Mouse (Mus musculus): ENCODE measurements around the gene Mecom.
A peak's percentile ranks its signal among the peaks of the same experiment; 100 is the strongest.
"Not testable (repeated sequence)": the region's sequence is repeated elsewhere in the genome, so short reads cannot be mapped to it uniquely, and the experiment has no call there.

Gene Mecom

GRCm38 (mm10) chr3:30547908-30548307, at the start of gene Mecom:
Mecom (minus strand) TSS chr3:30548008.
- DNase-seq, result no peak

GRCm38 (mm10) chr3:30597271-30597670, 49.5 kb upstream of the Mecom start:
- no peak for DNase-seq

- DNase-seq, result peak; percentile 68
Measured at GRCm38 (mm10) chr3:30595111-30595832, 47.5 kb upstream of the Mecom start.

- DNase-seq, result peak; percentile 17
Measured at GRCm38 (mm10) chr3:30593719-30594485, 46.1 kb upstream of the Mecom start.

GRCm38 (mm10) chr3:30592418-30592853, 44.6 kb upstream of the Mecom start:
- peak; percentile 14 for DNase-seq

- no peak for DNase-seq
Measured at GRCm38 (mm10) chr3:30588865-30589264, 41.1 kb upstream of the Mecom start.

GRCm38 (mm10) chr3:30573549-30573948, 25.7 kb upstream of the Mecom start:
- DNase-seq, result no peak

GRCm38 (mm10) chr3:30566333-30566732, 18.5 kb upstream of the Mecom start:
- not testable (repeated sequence) for DNase-seq

- no peak for DNase-seq
Measured at GRCm38 (mm10) chr3:30560677-30561314, 13.0 kb upstream of the Mecom start.

- no peak for DNase-seq
Measured at GRCm38 (mm10) chr3:30553741-30554140, 5.9 kb upstream of the Mecom start.

- no peak for DNase-seq
Measured at GRCm38 (mm10) chr3:30550218-30550617, 2.4 kb upstream of the Mecom start.

- DNase-seq, result no peak
Measured at GRCm38 (mm10) chr3:30548928-30549327, 1.1 kb upstream of the Mecom start.

- peak; percentile 11 for DNase-seq
Measured at GRCm38 (mm10) chr3:30546831-30547369, 908 bp downstream of the Mecom start.

- no peak for DNase-seq
Measured at GRCm38 (mm10) chr3:30546366-30546765, 1.4 kb downstream of the Mecom start.

- no peak for DNase-seq
Measured at GRCm38 (mm10) chr3:30545246-30545645, 2.6 kb downstream of the Mecom start.

- DNase-seq, result no peak
Measured at GRCm38 (mm10) chr3:30544305-30544704, 3.5 kb downstream of the Mecom start.

GRCm38 (mm10) chr3:30535821-30536220, 12.0 kb downstream of the Mecom start:
- DNase-seq, result no peak

- DNase-seq, result not testable (repeated sequence)
Measured at GRCm38 (mm10) chr3:30520751-30521150, 27.1 kb downstream of the Mecom start.

- no peak for DNase-seq
Measured at GRCm38 (mm10) chr3:30519425-30519824, 28.4 kb downstream of the Mecom start.

GRCm38 (mm10) chr3:30515795-30516170, 32.0 kb downstream of the Mecom start:
- DNase-seq, result no peak

- DNase-seq, result no peak
Measured at GRCm38 (mm10) chr3:30514901-30515794, 32.7 kb downstream of the Mecom start.

- DNase-seq, result no peak
Measured at GRCm38 (mm10) chr3:30514051-30514754, 33.6 kb downstream of the Mecom start.
